Mouse (Mus musculus): ENCODE measurements around the gene Plekhs1. TPM values are rescaled to one million over a fixed set of nuclear protein-coding genes. Genes with fewer than 3 reads are reported as not detected.

The Plekhs1 gene
- polyA plus RNA-seq, 1 experiment from 2014 or later, result 0.65 TPM

- Histone ChIP-seq H3K27ac (ENCODE audit: low read length) (no peak overlapping the region), H3K4me2 (ENCODE audit: low read depth, low read length) (no peak overlapping the region), H3K27me3 (replicated peaks; ENCODE audit: control insufficient read depth, insufficient read depth, low read length) (no peaks in the 10 kb centered on the region), H3K9me3 (ENCODE audit: control insufficient read depth, low read length) (no peaks in the 10 kb centered on the region), H3K4me3 (ENCODE audit: low read length) (no peak overlapping the region), H3K4me1 (ENCODE audit: control insufficient read depth, insufficient read depth, low read length) (no peaks in the 10 kb centered on the region), H3K36me3 (ENCODE audit: control insufficient read depth, insufficient read depth, low read length) (no peaks in the 10 kb centered on the region), H3K9ac (ENCODE audit: low read depth, low read length) (no peak overlapping the region)
- ATAC-seq, result no peak
- 77% methylated on average over 10 of the region's 10 CpGs for WGBS
These were observed 10.5 kb downstream of the Plekhs1 start for GRCm38 (mm10) chr19:56471934-56472333.

DNA sequence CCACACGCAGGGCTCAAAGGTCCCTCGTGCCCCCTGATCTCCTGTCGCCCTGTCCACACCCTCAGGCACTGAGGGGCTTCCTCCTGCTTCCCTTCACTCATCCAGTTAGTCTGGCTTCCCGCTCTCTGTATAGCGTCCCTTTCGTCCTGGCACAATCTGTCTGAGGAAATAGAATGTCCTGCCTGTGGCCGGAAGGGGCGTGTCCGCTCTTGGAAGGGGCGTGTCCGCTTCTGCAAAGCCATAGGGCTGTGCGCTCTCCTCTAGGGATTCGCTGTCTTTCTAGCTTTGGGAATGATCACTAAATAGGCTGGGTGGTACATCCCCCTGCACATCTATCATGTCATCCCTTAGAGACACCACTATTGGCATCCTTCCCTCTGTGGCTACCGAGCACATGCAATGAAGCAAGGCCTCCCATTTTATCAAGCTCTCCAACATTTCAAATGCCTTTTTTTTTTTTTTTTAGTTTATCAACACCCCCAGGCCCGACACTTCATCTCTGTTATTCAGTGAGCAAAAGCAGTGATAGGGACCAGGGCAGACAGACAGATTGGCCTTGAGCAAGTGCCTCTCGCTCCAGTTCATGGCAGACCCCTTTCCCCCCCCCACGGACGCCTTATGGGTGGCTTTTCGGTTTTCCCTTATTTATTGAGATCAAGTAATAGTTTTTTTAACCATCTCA, 13.6 kb downstream of the Plekhs1 start:
- Histone ChIP-seq H3K4me1 (ENCODE audit: control insufficient read depth, insufficient read depth, low read length) (no peaks in the 10 kb centered on the region), H3K9me3 (ENCODE audit: control insufficient read depth, low read length) (no peaks in the 10 kb centered on the region), H3K27ac (ENCODE audit: low read length) (no peak overlapping the region), H3K4me2 (ENCODE audit: low read depth, low read length) (peak overlapping the region; percentile 26), H3K27me3 (replicated peaks; ENCODE audit: control insufficient read depth, insufficient read depth, low read length) (no peaks in the 10 kb centered on the region), H3K36me3 (ENCODE audit: control insufficient read depth, insufficient read depth, low read length) (no peaks in the 10 kb centered on the region), H3K4me3 (ENCODE audit: low read length) (no peak overlapping the region; the same call in 1 of the 2 replicates), H3K9ac (ENCODE audit: low read depth, low read length) (0 out of 2 replicates have a peak overlapping the region, but pooled peaks have one; percentile 21)
- peak; percentile 36; the same call in 1 of the 2 replicates for ATAC-seq
- 47% methylated on average over 19 of the region's 19 CpGs for WGBS

DNA sequence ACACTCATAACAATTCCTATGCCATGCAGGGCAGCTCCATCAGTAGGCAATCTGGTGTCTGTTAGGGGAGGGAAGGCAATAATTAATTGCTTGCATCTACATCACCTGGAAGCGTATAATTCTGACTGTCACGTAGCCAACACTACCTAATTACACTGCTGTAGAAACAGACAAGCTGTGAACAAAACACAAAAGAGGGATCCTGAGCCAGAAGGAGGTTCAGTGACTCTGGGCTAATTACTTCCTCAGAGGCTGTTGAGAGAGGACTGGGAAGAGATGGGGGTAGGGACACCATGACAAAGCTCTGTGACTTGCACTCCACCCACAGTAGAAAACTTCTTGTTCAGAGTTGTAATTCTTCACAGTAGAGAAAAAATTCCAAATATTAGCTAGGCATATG, 15.1 kb downstream of the Plekhs1 start:
- 66% methylated on average over 2 of the region's 2 CpGs for WGBS
- ATAC-seq, result no peak

DNA sequence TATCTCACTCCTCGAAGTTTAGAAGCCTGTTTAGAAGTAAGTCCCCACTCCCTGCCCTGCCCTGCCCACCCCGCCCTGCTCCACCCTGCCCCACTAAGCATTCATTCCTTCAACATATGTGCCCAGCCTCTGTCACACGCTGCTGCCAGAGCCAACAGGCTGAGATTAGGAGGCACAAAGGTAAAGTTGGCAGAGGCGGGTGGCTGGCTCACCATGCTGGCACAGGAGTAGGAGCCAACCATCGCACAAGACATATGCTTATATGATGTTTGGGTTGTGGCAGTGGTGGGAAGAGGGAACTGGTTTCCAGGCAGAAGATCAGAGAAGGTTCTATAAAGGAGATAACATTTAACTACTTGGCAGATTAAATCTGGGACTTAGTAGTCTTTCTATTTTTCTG, 15.8 kb downstream of the Plekhs1 start:
- Histone ChIP-seq H3K9me3 (ENCODE audit: control insufficient read depth, low read length) (no peaks in the 10 kb centered on the region), H3K9ac (ENCODE audit: low read depth, low read length) (no peak overlapping the region), H3K4me3 (ENCODE audit: low read length) (no peak overlapping the region), H3K27me3 (replicated peaks; ENCODE audit: control insufficient read depth, insufficient read depth, low read length) (no peaks in the 10 kb centered on the region), H3K36me3 (ENCODE audit: control insufficient read depth, insufficient read depth, low read length) (no peaks in the 10 kb centered on the region), H3K4me2 (ENCODE audit: low read depth, low read length) (no peak overlapping the region), H3K27ac (ENCODE audit: low read length) (no peak overlapping the region), H3K4me1 (ENCODE audit: control insufficient read depth, insufficient read depth, low read length) (no peaks in the 10 kb centered on the region)
- WGBS, result 72% methylated on average over 5 of the region's 5 CpGs
- no peak for ATAC-seq

More for the DNA sequence above, 15.1 kb downstream of the Plekhs1 start:
- Histone ChIP-seq H3K9ac (ENCODE audit: low read depth, low read length) (no peak overlapping the region), H3K27ac (ENCODE audit: low read length) (no peak overlapping the region), H3K4me3 (ENCODE audit: low read length) (no peak overlapping the region), H3K4me2 (ENCODE audit: low read depth, low read length) (no peak overlapping the region), H3K9me3 (ENCODE audit: control insufficient read depth, low read length) (no peaks in the 10 kb centered on the region), H3K4me1 (ENCODE audit: control insufficient read depth, insufficient read depth, low read length) (no peaks in the 10 kb centered on the region), H3K27me3 (replicated peaks; ENCODE audit: control insufficient read depth, insufficient read depth, low read length) (no peaks in the 10 kb centered on the region), H3K36me3 (ENCODE audit: control insufficient read depth, insufficient read depth, low read length) (no peaks in the 10 kb centered on the region)

DNA sequence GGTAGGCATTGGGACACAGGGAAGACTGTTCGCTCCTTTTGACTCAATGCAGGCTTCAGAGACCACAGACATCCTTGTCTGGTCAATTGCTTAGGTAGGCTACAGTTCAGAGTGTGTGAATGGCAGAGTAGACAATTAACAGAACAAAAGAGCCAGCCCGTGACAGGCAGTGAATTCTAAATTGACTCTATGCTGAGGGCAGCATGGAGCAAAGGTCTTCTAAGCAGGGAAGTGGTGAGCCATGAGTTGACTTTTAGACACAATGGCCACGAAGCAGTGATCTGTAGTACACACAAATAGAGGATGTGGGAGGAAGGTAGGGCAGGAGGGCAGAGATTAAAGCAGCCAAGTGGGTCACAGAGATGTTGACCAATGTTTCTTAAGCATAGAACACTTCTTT, 16.4 kb downstream of the Plekhs1 start:
- Histone ChIP-seq H3K36me3 (ENCODE audit: control insufficient read depth, insufficient read depth, low read length) (no peaks in the 10 kb centered on the region), H3K27me3 (replicated peaks; ENCODE audit: control insufficient read depth, insufficient read depth, low read length) (no peaks in the 10 kb centered on the region), H3K9me3 (ENCODE audit: control insufficient read depth, low read length) (no peaks in the 10 kb centered on the region), H3K27ac (ENCODE audit: low read length) (no peak overlapping the region), H3K9ac (ENCODE audit: low read depth, low read length) (no peak overlapping the region), H3K4me1 (ENCODE audit: control insufficient read depth, insufficient read depth, low read length) (no peaks in the 10 kb centered on the region), H3K4me3 (ENCODE audit: low read length) (no peak overlapping the region), H3K4me2 (ENCODE audit: low read depth, low read length) (no peak overlapping the region)
- no peak for ATAC-seq
- WGBS, result 71% methylated on average over 3 of the region's 3 CpGs

DNA sequence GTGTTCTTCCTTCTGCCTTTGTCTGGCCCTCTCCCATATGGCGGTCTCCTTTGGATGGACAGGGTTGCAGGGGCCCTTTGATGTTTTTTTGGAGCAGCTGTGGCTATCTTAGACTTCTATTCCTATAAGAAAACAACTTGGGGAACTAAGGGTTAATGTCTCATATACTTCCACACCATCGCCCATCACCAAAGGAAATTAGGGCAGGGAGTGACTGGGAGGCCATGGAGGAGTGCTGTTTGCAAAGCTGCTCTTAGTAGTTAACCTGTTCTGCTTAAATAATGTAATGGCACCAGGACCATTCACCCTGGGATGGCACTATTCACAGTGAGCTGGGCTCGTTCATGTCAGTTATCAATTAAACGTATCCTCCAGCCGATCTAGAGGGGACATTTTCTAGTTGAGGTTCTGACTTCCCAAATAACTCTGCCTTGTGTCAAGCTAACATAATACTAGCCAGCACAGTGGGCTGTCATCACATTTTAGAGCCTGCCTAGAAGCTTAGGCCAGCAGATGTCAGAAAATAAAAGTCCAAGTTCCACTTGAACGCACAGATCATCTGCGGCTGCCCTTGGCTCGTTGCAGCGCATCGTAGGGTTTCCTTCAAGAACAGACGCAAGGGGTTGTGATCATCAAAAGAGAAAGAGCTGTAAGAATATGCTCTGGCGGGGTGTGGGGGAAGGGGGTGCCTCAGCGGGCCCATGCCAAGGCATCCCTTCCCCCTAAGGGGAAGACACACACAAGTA, 23.4 kb downstream of the Plekhs1 start:
- Histone ChIP-seq H3K27me3 (replicated peaks; ENCODE audit: control insufficient read depth, insufficient read depth, low read length) (no peaks in the 10 kb centered on the region), H3K9me3 (ENCODE audit: control insufficient read depth, low read length) (no peaks in the 10 kb centered on the region), H3K4me2 (ENCODE audit: low read depth, low read length) (no peak overlapping the region), H3K4me1 (ENCODE audit: control insufficient read depth, insufficient read depth, low read length) (peaks cover 10% of the 10 kb centered on the region), H3K9ac (ENCODE audit: low read depth, low read length) (no peak overlapping the region), H3K36me3 (ENCODE audit: control insufficient read depth, insufficient read depth, low read length) (no peaks in the 10 kb centered on the region), H3K4me3 (ENCODE audit: low read length) (no peak overlapping the region), H3K27ac (ENCODE audit: low read length) (peak overlapping the region; percentile 50; the same call in 1 of the 2 replicates)
- no peak for ATAC-seq
- WGBS, result 76% methylated on average over 13 of the region's 13 CpGs

GRCm38 (mm10) chr19:56485376-56486271, 24.2 kb downstream of the Plekhs1 start:
- WGBS, result 37% methylated on average over 13 of the region's 13 CpGs
- ATAC-seq, result peak; percentile 85

DNA sequence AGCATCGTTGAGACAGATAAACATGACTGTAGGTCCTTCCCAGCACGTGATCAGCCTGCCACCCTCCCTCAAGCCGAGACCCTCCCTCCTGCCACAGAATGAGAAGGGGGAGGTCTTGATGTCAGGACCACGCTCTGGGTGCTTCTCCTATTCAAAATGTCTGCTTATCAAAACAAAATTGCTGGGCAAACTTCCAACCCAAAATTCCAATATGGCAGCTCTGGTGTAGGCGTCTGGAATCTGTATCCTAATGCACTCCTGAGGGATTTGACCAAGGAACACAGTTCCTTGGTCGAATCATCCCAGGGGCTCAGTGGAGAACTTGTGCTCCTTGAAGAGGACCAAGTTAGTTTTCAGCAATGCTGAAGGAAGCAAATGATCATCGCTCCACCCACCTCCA, 25.5 kb downstream of the Plekhs1 start:
- 75% methylated on average over 7 of the region's 7 CpGs for WGBS
- no peak for ATAC-seq
- Histone ChIP-seq H3K9me3 (ENCODE audit: control insufficient read depth, low read length) (no peaks in the 10 kb centered on the region), H3K36me3 (ENCODE audit: control insufficient read depth, insufficient read depth, low read length) (no peaks in the 10 kb centered on the region), H3K4me2 (ENCODE audit: low read depth, low read length) (no peak overlapping the region), H3K9ac (ENCODE audit: low read depth, low read length) (no peak overlapping the region), H3K27me3 (replicated peaks; ENCODE audit: control insufficient read depth, insufficient read depth, low read length) (no peaks in the 10 kb centered on the region), H3K4me1 (ENCODE audit: control insufficient read depth, insufficient read depth, low read length) (peaks cover 10% of the 10 kb centered on the region), H3K27ac (ENCODE audit: low read length) (no peak overlapping the region; the same call in 1 of the 2 replicates), H3K4me3 (ENCODE audit: low read length) (no peak overlapping the region)

More at GRCm38 (mm10) chr19:56485376-56486271, 24.2 kb downstream of the Plekhs1 start:
- Histone ChIP-seq H3K9me3 (ENCODE audit: control insufficient read depth, low read length) (no peaks in the 10 kb centered on the region), H3K4me2 (ENCODE audit: low read depth, low read length) (no peak overlapping the region), H3K4me1 (ENCODE audit: control insufficient read depth, insufficient read depth, low read length) (peaks cover 10% of the 10 kb centered on the region), H3K9ac (ENCODE audit: low read depth, low read length) (no peak overlapping the region), H3K4me3 (ENCODE audit: low read length) (no peak overlapping the region), H3K27ac (ENCODE audit: low read length) (peak overlapping the region; percentile 67), H3K36me3 (ENCODE audit: control insufficient read depth, insufficient read depth, low read length) (no peaks in the 10 kb centered on the region), H3K27me3 (replicated peaks; ENCODE audit: control insufficient read depth, insufficient read depth, low read length) (no peaks in the 10 kb centered on the region)

DNA sequence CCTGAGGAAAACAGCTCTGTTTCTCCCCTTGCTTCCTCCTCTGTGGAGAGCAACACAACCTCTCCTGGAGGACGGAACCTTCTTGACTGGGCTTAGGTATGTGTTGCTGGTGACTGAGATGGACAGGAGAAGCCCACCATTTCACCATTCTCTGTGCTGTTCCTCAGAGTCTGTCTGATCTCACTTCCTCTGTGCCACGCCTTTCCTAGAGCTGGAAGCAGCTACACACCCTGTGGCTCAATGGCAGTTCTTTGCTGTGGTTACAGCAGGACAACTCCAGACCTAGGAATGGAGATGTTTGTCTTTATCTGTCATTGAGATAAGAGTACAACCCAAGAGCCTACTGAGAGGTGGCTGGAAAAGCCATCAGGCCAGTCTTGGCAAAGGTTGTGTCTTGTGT, 25.9 kb downstream of the Plekhs1 start:
- ATAC-seq, result no peak
- Histone ChIP-seq H3K9me3 (ENCODE audit: control insufficient read depth, low read length) (no peaks in the 10 kb centered on the region), H3K4me1 (ENCODE audit: control insufficient read depth, insufficient read depth, low read length) (peaks cover 10% of the 10 kb centered on the region), H3K36me3 (ENCODE audit: control insufficient read depth, insufficient read depth, low read length) (no peaks in the 10 kb centered on the region), H3K4me3 (ENCODE audit: low read length) (no peak overlapping the region), H3K9ac (ENCODE audit: low read depth, low read length) (no peak overlapping the region), H3K4me2 (ENCODE audit: low read depth, low read length) (no peak overlapping the region), H3K27ac (ENCODE audit: low read length) (no peak overlapping the region), H3K27me3 (replicated peaks; ENCODE audit: control insufficient read depth, insufficient read depth, low read length) (no peaks in the 10 kb centered on the region)
- WGBS, result 91% methylated on average over 2 of the region's 2 CpGs

Data from intestine, embryonic 16.5 days (tissue).